ENCODE assay signal across 25 mouse cellular contexts in the genomic region with DNA sequence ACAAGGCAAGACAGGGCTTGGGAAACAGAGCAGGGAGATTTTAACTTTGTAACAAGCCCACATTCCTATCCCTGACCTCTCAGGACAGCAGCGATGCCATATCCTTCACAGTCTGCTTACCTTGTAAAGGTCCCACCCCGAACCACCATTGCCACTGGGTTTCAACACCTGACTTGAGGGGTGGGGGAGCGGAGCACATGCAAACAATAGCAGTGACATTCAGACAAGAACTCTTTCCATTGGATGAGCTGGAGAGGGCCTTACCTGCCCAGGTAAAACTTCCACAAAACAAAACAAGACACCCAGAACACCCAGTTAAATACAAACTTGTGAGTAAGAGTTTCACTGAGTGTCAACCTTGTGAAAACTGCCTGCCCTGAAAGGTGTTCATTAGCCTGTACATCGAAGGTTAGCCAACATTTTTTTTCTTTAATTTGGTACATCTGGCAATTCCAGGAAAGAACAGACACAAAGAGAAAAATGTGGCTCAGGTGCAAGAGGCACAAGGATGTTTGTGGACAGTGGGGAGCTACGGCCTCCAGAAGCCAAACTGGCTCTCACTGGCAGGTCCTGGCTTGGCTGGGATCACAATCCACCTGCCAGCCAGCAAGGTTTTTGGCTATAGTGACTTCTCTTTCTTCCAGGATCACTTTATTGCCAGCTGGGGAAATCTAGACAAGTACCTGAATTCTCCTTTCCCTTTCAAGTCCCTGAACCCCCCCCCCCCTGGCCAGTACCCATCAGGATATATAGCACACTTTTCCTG. TPM values are rescaled to one million over a fixed set of nuclear protein-coding genes. Genes with fewer than 3 reads are reported as not detected.
DNase-seq lines count a peak whose midpoint lies in the region; ATAC-seq and TF ChIP-seq lines count a peak whose summit lies in the region.
"Had no signal": no experiment of that assay in that cellular context is flagged by ENCODE, and none has a peak within 500 bp of the region (broad histone marks: within the 10 kb centered on the region; RNA-seq: fewer than 3 reads in every experiment).

No protein-coding gene starts in this region.

- WGBS in cerebellum, adult 2 months: 65% methylated on average over 5 of the region's 5 CpGs
- 84% methylated on average over 5 of the region's 5 CpGs for WGBS in kidney, embryonic 14.5 days

- DNase-seq in cerebellum, adult 2 months: peak; percentile 18 to 49
- DNase-seq in cerebellum, adult 11 months: no peak
- DNase-seq in kidney, adult 11 months: peak; percentile 55
- no peak for DNase-seq in kidney, postnatal 14 days
- DNase-seq in kidney, postnatal 36 days: peak; percentile 43 to 52
- DNase-seq in fat pad, adult 2 months (ENCODE audit: extremely low read depth, low read depth, low spot score): peak; percentile 8
- DNase-seq: adrenal gland, adult 8-10 months; gastrocnemius, postnatal 25 days; heart, adult 11 months; lung, adult 2 months; lung, postnatal 10 days; midbrain, embryonic 14.5 days; retina, postnatal 1 day; right cerebral cortex, postnatal 14 days had no signal

- H3K9ac ChIP-seq in kidney, embryonic 14.5 days (ENCODE audit: low read depth, low read length): no peak overlapping the region
- H3K9ac ChIP-seq: heart, embryonic 15.5 days; limb, embryonic 13.5 days; stomach, embryonic 15.5 days had no signal

- no peak overlapping the region for H3K4me3 ChIP-seq in cerebellum, adult 2 months (replicated peaks; ENCODE audit: insufficient read depth, low read depth, low read length)
- H3K4me3 ChIP-seq in kidney, embryonic 14.5 days (ENCODE audit: low read length): no peak overlapping the region
- H3K4me3 ChIP-seq: heart, embryonic 10.5 days; heart, embryonic 15.5 days; limb, embryonic 13.5 days; stomach, embryonic 15.5 days had no signal

- no peak overlapping the region for H3K27ac ChIP-seq in cerebellum, adult 2 months (ENCODE audit: insufficient read depth, low read length)
- no peak overlapping the region for H3K27ac ChIP-seq in kidney, embryonic 14.5 days (ENCODE audit: low read depth, low read length)
- H3K27ac ChIP-seq: heart, embryonic 15.5 days; kidney, postnatal 0 days; limb, embryonic 13.5 days; macrophage; stomach, embryonic 15.5 days had no signal

- H3K4me1 ChIP-seq in cerebellum, adult 2 months (ENCODE audit: control insufficient read depth, insufficient read depth, low read length): no peaks in the 10 kb centered on the region; the same call in 1 of the 2 replicates
- H3K4me1 ChIP-seq in kidney, embryonic 14.5 days (ENCODE audit: control insufficient read depth, insufficient read depth, low read length): peaks cover 5% of the 10 kb centered on the region; the same call in 1 of the 2 replicates
- H3K4me1 ChIP-seq: limb, embryonic 13.5 days; stomach, embryonic 15.5 days had no signal

- H3K9me3 ChIP-seq in kidney, embryonic 14.5 days (ENCODE audit: control insufficient read depth, low read length): no peaks in the 10 kb centered on the region
- H3K9me3 ChIP-seq: G1E; heart, embryonic 10.5 days; heart, embryonic 15.5 days; limb, embryonic 13.5 days; stomach, embryonic 15.5 days had no signal

- TF ChIP-seq POLR2A in cerebellum, adult 2 months (IDR thresholded peaks at IDR 0.05; ENCODE audit: borderline replicate concordance, insufficient read depth, low read length): no peak

- H3K4me2 ChIP-seq in kidney, embryonic 14.5 days (replicated peaks; ENCODE audit: low read depth, low read length): no peak overlapping the region
- H3K4me2 ChIP-seq: heart, embryonic 15.5 days; limb, embryonic 13.5 days; stomach, embryonic 15.5 days had no signal

- no peak for ATAC-seq in kidney, embryonic 14.5 days (ENCODE audit: low FRiP score, low TSS enrichment)
- no peak for ATAC-seq in CD4-positive, CD25-positive, alpha-beta regulatory T cell, adult 4 months
- ATAC-seq: forebrain, embryonic 14.5 days; hindbrain, embryonic 16.5 days had no signal

- no peaks in the 10 kb centered on the region for H3K27me3 ChIP-seq in cerebellum, adult 2 months (ENCODE audit: control insufficient read depth, insufficient read depth, low read length)
- H3K27me3 ChIP-seq in kidney, embryonic 14.5 days (ENCODE audit: control insufficient read depth, insufficient read depth, low read length): no peaks in the 10 kb centered on the region
- H3K27me3 ChIP-seq: heart, embryonic 15.5 days; limb, embryonic 13.5 days; stomach, embryonic 15.5 days had no signal

- no peaks in the 10 kb centered on the region for H3K36me3 ChIP-seq in kidney, embryonic 14.5 days (ENCODE audit: control insufficient read depth, insufficient read depth, low read length)
- H3K36me3 ChIP-seq: G1E; heart, embryonic 10.5 days; heart, embryonic 15.5 days; limb, embryonic 13.5 days; stomach, embryonic 15.5 days had no signal

- no peak for TF ChIP-seq CTCF in cerebellum, adult 2 months (IDR thresholded peaks at IDR 0.05; ENCODE audit: borderline replicate concordance, insufficient read depth, low read depth, low read length)

RNA-seq across cellular contexts. Expression of a gene that starts 35.8 kb away (rescaled TPM):
- polyA plus RNA-seq in cerebellum, adult 2 months (2012; rRNA removed): 4.5 and 5.0 TPM in 2 replicates
- polyA plus RNA-seq in kidney, embryonic 14.5 days (2014; fragmentation: Nextera tagmentation; extraction: Ambion mirVana): 26.3 and 45.5 TPM in 2 replicates
- 1 to 10 TPM in 1 of 2 experiments, under 1 TPM in 1; 0.23 to 3.3 TPM for polyA plus RNA-seq in CD4-positive, CD25-positive, alpha-beta regulatory T cell, adult 4 months (2017; shearing (Covaris generic))

RNA-seq across cellular contexts. Expression of a gene that starts 49.5 kb away (rescaled TPM):
- polyA plus RNA-seq in cerebellum, adult 2 months (2012; rRNA removed): 14.1 and 15.3 TPM in 2 replicates
- 2.0 and 2.4 TPM in 2 replicates for polyA plus RNA-seq in kidney, embryonic 14.5 days (2014; fragmentation: Nextera tagmentation; extraction: Ambion mirVana)
- polyA plus RNA-seq in CD4-positive, CD25-positive, alpha-beta regulatory T cell, adult 4 months (2017; shearing (Covaris generic)): 1 to 10 TPM; 1.4 to 1.8 TPM

Comparison
In these comparisons a context has a peak if more than half of its experiments do, and no peak if none do; other contexts are left out.
1. DNase-seq: peak in cerebellum, adult 2 months (2 of 2), kidney, adult 11 months (single experiment), kidney, postnatal 36 days (2 of 2) and fat pad, adult 2 months (single experiment); none in cerebellum, adult 11 months (single experiment) and kidney, postnatal 14 days (single experiment).